Mouse (Mus musculus): ENCODE data around the gene Ifna15. TPM values are rescaled to one million over a fixed set of nuclear protein-coding genes. Genes with fewer than 3 reads are reported as not detected.

Ifna15 gene
- polyA plus RNA-seq, 1 experiment from 2014 or later, result not detected

DNA sequence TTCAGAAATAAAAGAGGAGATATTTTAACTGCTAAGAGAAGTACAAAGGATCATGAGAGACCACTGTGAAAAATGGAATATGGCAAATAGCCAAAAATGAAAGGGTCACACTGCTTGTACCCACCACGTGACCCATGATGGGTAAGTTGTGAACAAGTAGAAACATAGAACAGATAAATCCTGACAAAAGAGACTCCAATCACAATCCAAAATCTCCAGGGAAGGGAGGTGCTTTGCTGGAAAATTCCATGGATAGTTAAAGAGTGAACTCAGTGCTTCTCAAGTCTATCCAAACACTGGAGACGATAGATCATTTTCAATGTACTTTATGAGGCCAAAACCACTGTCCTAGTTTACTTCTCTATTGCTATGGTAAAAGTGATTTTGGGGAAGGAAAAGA lies 27.2 kb downstream of the Ifna15 start:
- no peak overlapping the region for H3K27ac ChIP-seq
- no peak for ATAC-seq (replicated peaks)
- H3K4me3 ChIP-seq, result no peak overlapping the region
- no peaks in the 10 kb centered on the region for H3K27me3 ChIP-seq (replicated peaks)
- H3K36me3 ChIP-seq (replicated peaks), result no peaks in the 10 kb centered on the region
- no peaks in the 10 kb centered on the region for H3K9me3 ChIP-seq
- H3K9ac ChIP-seq, result no peak overlapping the region
- H3K4me1 ChIP-seq, result no peaks in the 10 kb centered on the region
- no peak overlapping the region for H3K4me2 ChIP-seq
- WGBS, result 92% methylated on average over 2 of the region's 2 CpGs

DNA sequence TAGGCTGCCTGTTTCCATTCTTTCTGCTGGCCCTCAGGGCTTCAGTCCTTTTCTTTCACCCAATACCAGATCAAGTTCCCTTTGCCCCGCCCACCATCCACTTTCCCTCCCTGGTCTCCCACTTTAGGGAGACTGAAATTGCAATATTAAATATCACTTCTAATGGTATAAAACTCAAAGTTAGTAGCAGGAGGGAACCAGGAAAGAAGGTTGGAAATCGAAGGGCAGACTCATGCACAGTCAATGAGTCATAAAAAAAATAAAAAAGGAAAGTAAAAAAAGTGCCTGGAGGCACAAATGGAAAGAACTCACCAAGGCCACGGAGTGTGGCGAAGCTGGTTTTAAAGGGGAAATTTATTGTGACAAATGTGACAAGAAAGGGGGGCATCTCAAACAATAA lies 27.8 kb downstream of the Ifna15 start:
- H3K27me3 ChIP-seq (replicated peaks), result no peaks in the 10 kb centered on the region
- H3K9ac ChIP-seq, result no peak overlapping the region
- WGBS, result 77% methylated on average over 4 of the region's 4 CpGs
- no peaks in the 10 kb centered on the region for H3K36me3 ChIP-seq (replicated peaks)
- no peak overlapping the region for H3K27ac ChIP-seq
- H3K4me2 ChIP-seq, result no peak overlapping the region
- H3K4me3 ChIP-seq, result no peak overlapping the region
- no peak for ATAC-seq (replicated peaks)
- no peaks in the 10 kb centered on the region for H3K4me1 ChIP-seq
- no peaks in the 10 kb centered on the region for H3K9me3 ChIP-seq

DNA sequence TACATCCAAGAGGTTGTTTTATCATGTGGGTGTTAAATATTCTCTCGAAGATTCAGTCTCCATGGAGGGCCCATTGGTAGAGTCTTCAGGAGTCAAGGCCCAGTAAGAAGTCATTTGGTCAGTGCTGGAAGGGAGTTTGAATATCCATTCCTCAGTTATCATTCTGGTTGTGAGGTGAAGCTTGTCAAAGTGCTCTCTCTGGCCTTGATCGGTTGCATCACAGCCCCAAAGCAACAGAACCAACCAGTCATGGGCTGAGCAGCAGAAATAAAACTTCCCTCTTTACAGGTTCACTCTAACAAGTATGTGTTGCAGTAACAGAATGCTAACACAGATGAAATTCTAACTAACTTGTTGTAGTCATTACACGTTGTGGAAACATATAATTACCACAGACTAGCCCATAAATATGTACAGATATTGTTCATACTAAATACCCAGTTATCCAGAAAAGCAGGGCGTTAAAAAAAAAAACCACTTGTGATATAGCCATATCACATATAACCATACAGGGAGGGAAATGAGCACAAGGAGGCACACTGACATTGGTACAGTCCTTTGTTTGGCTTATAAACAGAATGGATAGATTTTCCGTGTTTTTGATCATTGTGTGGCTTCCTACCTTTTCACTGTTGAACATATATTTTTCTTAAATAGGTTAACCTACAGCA lies 31.5 kb downstream of the Ifna15 start:
- WGBS, result 83% methylated on average over 5 of the region's 5 CpGs
- no peaks in the 10 kb centered on the region for H3K36me3 ChIP-seq (replicated peaks)
- no peak overlapping the region for H3K4me3 ChIP-seq
- no peaks in the 10 kb centered on the region for H3K9me3 ChIP-seq
- H3K4me2 ChIP-seq, result no peak overlapping the region
- H3K27me3 ChIP-seq (replicated peaks), result no peaks in the 10 kb centered on the region
- no peak overlapping the region for H3K9ac ChIP-seq
- no peak for ATAC-seq (replicated peaks)
- H3K4me1 ChIP-seq, result no peaks in the 10 kb centered on the region
- no peak overlapping the region for H3K27ac ChIP-seq

DNA sequence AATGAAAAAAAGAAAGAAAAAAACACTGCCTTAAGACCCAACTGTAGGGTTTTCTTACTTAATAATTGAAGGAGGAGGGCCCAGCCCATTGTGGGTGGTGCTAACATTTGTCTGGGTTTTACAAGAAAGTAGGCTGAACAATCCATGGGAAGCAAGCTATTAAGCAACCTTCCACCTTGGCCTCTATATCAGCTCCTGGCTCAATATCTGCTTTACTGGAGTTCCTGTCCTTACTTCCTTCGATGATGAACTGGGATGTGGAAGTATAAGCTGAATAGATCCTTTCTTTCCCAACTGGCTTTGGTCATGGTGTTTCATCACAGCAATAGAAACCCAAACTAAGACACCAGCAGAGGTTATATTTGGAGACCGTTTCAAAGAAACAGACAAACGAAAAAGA lies 32.7 kb downstream of the Ifna15 start:
- Histone ChIP-seq H3K4me3 (no peak overlapping the region), H3K4me2 (no peak overlapping the region), H3K27me3 (replicated peaks) (no peaks in the 10 kb centered on the region), H3K27ac (no peak overlapping the region), H3K36me3 (replicated peaks) (no peaks in the 10 kb centered on the region), H3K9me3 (no peaks in the 10 kb centered on the region), H3K9ac (no peak overlapping the region), H3K4me1 (no peaks in the 10 kb centered on the region)
- 85% methylated on average over 3 of the region's 3 CpGs for WGBS
- ATAC-seq (replicated peaks), result no peak

DNA sequence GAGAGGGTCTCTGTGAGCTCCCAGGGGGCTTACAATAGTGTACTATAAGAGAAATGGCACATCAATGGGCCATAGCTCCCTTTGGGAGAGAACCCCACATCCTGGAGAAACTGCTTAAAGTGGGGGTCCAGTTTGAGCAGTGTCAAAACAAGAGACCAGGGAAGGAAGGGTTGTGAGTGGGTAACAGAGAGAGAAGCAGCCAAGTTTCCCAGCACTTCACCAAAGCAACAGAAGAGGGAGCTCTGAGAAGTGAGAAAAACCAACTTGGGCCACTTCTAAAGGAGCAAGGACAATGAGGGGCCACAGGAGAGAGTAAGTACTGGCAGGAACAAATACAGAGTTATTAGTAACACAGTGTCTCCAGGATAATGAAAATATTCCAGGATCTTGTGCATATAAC lies 34.8 kb downstream of the Ifna15 start:
- Histone ChIP-seq H3K36me3 (replicated peaks) (no peaks in the 10 kb centered on the region), H3K4me3 (no peak overlapping the region), H3K4me2 (no peak overlapping the region), H3K27me3 (replicated peaks) (no peaks in the 10 kb centered on the region), H3K9ac (no peak overlapping the region), H3K9me3 (no peaks in the 10 kb centered on the region), H3K27ac (no peak overlapping the region), H3K4me1 (no peaks in the 10 kb centered on the region)
- ATAC-seq (replicated peaks), result no peak

DNA sequence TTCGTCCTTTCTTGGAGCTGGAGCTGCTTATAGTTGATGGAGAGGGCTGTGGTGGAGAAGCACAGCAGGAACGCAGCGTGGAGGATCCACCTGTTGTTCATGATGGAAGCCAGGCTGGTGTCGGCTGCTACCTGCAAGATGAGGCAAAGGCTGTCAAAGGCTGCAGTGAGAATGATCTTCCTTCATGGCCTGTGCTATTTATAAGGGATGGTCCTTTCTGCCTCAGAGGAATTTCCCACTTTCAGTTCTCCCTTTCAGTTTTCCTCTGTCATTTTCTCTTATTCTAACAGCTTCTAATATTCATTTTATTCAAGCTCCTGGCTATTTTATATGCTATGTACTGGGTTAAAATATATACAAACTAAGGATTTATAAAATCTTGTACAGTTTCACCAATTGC lies 35.4 kb downstream of the Ifna15 start, which contains the start of gene Ifnb1:
Ifnb1 (minus strand) TSS at position 101 of the 400 bp plus-strand sequence.
- H3K27ac ChIP-seq, result no peak within 1 kb of the TSS
- H3K4me1 ChIP-seq, result no peaks in the 10 kb centered on the region
- no peaks in the 10 kb centered on the region for H3K27me3 ChIP-seq (replicated peaks)
- H3K36me3 ChIP-seq (replicated peaks), result no peaks in the 10 kb centered on the region
- no peak for ATAC-seq (replicated peaks)
- no peak within 1 kb of the TSS for H3K4me2 ChIP-seq
- H3K9ac ChIP-seq, result no peak within 1 kb of the TSS
- H3K9me3 ChIP-seq, result no peaks in the 10 kb centered on the region
- 89% methylated on average over 4 of the region's 4 CpGs for WGBS
- H3K4me3 ChIP-seq, result no peak within 1 kb of the TSS

DNA sequence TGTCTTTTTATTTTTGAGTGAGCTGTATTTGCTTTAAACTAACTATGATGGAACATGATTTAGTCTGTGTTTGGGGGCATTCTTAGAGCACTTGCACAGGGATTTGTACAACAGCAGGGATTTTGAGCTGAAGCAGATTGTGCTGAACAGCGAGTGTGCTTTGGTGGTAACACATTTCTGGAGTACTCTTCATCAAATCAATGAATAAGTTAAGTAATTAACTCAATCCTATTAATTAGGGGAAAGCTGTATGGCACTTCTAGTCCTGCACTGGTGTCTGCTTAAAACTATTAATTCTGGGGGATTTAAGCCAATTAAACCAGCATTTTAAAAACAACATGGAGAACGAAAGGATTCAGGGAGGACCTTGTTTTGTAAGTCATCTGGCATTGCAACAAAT lies 40.1 kb downstream of the Ifna15 start:
- Histone ChIP-seq H3K27me3 (replicated peaks) (no peaks in the 10 kb centered on the region), H3K9me3 (no peaks in the 10 kb centered on the region), H3K4me3 (no peak overlapping the region), H3K4me1 (no peaks in the 10 kb centered on the region), H3K27ac (no peak overlapping the region), H3K36me3 (replicated peaks) (no peaks in the 10 kb centered on the region), H3K9ac (no peak overlapping the region), H3K4me2 (no peak overlapping the region)
- 71% methylated on average over 2 of the region's 2 CpGs for WGBS
- no peak for ATAC-seq (replicated peaks)

DNA sequence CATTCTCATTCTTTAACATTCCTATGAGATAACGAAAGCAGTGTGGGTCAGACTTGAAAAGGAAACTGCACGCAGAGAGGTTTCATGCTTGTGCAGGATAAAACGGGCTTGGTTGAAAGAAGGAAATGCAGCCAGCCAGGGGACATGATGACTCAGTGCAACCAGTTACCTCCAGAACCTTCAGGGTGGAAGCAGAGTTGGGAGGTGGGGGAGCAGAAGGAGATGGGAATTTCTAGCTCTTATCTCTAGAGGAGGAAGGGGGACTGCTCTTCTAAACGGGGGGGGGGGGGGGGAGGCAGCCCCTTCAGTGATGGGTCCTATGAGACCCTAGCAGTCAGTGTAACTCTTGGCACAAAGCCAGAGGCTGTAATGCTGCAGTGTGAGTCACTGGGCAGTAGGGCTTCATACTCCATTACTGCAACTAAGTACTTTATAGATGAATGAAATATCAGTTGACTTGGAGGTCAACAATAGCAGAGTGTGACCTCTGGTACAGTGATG lies 42.3 kb downstream of the Ifna15 start:
- Histone ChIP-seq H3K4me3 (no peak overlapping the region), H3K36me3 (replicated peaks) (no peaks in the 10 kb centered on the region), H3K9me3 (no peaks in the 10 kb centered on the region), H3K27ac (no peak overlapping the region), H3K27me3 (replicated peaks) (no peaks in the 10 kb centered on the region), H3K4me2 (no peak overlapping the region), H3K9ac (no peak overlapping the region), H3K4me1 (no peaks in the 10 kb centered on the region)
- no peak for ATAC-seq (replicated peaks)
- WGBS, result 44% methylated on average over 4 of the region's 4 CpGs

DNA sequence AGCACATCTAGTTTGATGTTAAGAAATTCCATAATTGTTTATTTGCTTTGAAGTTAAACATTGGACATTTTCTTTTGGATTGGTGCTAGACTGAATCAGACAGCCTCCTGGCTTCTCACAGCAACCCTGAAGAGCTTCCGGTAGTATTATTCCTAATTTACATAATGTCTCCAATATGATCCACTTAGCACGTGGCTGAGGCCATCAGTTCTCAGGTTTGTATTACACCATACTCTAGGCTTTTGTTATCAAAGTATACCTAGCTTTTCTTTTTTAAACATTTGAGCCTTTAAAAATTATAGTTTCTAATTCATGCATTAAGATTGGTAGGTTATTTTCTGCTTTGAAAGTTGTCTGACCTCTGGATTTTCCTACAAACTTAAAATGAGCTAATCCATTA lies 42.8 kb downstream of the Ifna15 start:
- no peak for ATAC-seq (replicated peaks)
- 44% methylated on average over 2 of the region's 2 CpGs for WGBS
- Histone ChIP-seq H3K9ac (no peak overlapping the region), H3K9me3 (no peaks in the 10 kb centered on the region), H3K4me2 (no peak overlapping the region), H3K27ac (no peak overlapping the region), H3K27me3 (replicated peaks) (no peaks in the 10 kb centered on the region), H3K4me3 (no peak overlapping the region), H3K4me1 (no peaks in the 10 kb centered on the region), H3K36me3 (replicated peaks) (no peaks in the 10 kb centered on the region)

DNA sequence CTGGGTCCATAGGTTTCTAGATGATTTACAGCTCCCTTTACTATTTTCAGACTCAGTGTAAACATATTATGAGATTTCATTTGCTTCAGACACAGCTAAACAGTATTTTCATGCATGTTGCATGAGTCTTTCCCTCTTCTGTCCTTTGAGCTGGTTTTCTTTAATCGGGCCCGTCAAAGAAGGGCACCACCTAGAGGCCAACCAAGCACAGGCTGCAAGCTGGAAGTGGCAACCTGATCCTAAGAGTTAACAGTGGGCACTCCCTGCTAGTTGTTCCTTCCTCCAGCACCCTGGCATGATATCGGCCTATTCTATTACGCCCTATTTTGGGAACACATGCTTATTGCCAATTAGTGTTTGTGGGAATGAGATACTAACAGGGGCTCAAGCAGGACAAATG lies 43.6 kb downstream of the Ifna15 start:
- ATAC-seq (replicated peaks), result no peak
- Histone ChIP-seq H3K9ac (no peak overlapping the region), H3K36me3 (replicated peaks) (no peaks in the 10 kb centered on the region), H3K4me3 (no peak overlapping the region), H3K27me3 (replicated peaks) (no peaks in the 10 kb centered on the region), H3K4me2 (no peak overlapping the region), H3K4me1 (no peaks in the 10 kb centered on the region), H3K27ac (no peak overlapping the region), H3K9me3 (no peaks in the 10 kb centered on the region)
- WGBS, result 46% methylated on average over 4 of the region's 4 CpGs

DNA sequence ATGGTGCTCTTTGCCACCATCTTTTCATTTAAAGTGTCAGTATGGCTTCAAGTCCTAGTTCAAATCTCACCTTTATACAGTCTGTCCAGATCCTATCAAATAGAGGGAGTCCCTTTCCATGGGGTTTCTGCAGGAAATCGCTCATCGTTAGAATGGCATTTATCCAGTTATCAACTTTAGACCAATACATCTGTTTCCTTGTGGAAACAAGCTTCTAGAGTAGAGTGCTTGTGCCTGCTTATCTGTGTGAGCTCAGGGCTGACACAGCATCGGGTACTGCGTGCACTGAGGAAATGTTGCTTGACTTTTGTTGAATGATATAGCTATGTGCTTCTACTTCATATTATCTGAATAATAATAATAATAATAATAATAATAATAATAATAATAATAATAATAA lies 44.3 kb downstream of the Ifna15 start:
- ATAC-seq (replicated peaks), result no peak
- no peak overlapping the region for H3K27ac ChIP-seq
- no peak overlapping the region for H3K9ac ChIP-seq
- H3K4me3 ChIP-seq, result no peak overlapping the region
- no peaks in the 10 kb centered on the region for H3K36me3 ChIP-seq (replicated peaks)
- WGBS, result 97% methylated on average over 4 of the region's 4 CpGs
- H3K9me3 ChIP-seq, result no peaks in the 10 kb centered on the region
- no peaks in the 10 kb centered on the region for H3K4me1 ChIP-seq
- no peak overlapping the region for H3K4me2 ChIP-seq
- H3K27me3 ChIP-seq (replicated peaks), result no peaks in the 10 kb centered on the region
